In the genomic region with DNA sequence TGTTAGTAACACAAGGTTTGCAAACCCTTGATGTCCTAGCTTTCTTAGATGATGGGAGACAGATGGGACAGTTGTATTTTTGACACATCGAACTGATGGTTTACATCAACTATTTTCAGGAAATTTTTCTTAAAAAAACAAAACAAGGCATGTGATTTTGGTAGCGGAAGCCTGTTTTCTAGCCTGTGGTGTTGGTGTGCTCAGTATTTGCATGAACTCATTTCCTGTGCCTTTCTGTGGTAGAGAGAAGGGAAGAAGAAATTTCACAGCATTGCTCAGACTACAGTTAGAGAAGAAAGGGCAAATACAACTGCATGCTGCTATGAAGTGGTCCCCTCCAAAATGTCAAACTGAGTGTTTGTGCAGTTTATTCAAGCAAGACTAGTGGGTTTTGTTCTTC, we compare ENCODE assay signal across 25 mouse cellular contexts. TPM values are rescaled to one million over a fixed set of nuclear protein-coding genes. Genes with fewer than 3 reads are reported as not detected.
DNase-seq lines count a peak whose midpoint lies in the region; ATAC-seq and TF ChIP-seq lines count a peak whose summit lies in the region.
"Had no signal": no experiment of that assay in that cellular context is flagged by ENCODE, and none has a peak within 500 bp of the region (broad histone marks: within the 10 kb centered on the region; RNA-seq: fewer than 3 reads in every experiment).

No protein-coding gene starts in this region.

- TF ChIP-seq POLR2A in cerebellum, adult 2 months (IDR thresholded peaks at IDR 0.05; ENCODE audit: borderline replicate concordance, insufficient read depth, low read length), result no peak

- peak; percentile 24 to 30 for DNase-seq in B cell, adult 2 months
- peak; percentile 69 for DNase-seq in CD4-positive, CD25-positive, alpha-beta regulatory T cell, adult 2 months (ENCODE audit: low read depth, low spot score)
- DNase-seq in lung, postnatal 25 days (ENCODE audit: low spot score), result no peak
- DNase-seq in cerebellum, adult 2 months, result no peak
- no peak for DNase-seq in yolk sac, embryonic 10.5 days (ENCODE audit: low spot score)
- DNase-seq in left cerebral cortex, postnatal 36 days (ENCODE audit: low spot score in 2 of 2), result no peak
- DNase-seq: adrenal gland, adult 8-10 months; cerebellum, postnatal 10 days; embryo, embryonic 11 days; heart, postnatal 14 days; right cerebral cortex, adult 18-20 months; thymus, postnatal 36 days had no signal

- no peaks in the 10 kb centered on the region for H3K27me3 ChIP-seq in cerebellum, adult 2 months (ENCODE audit: control insufficient read depth, insufficient read depth, low read length)
- H3K27me3 ChIP-seq: embryonic facial prominence, embryonic 15.5 days; heart, embryonic 12.5 days; limb, embryonic 12.5 days; lung, embryonic 15.5 days; midbrain, embryonic 15.5 days; stomach, embryonic 15.5 days had no signal

- ATAC-seq in common myeloid progenitor, adult 5-6 weeks (replicated peaks; ENCODE audit: low read depth, poor library complexity, severe bottlenecking), result peak; percentile 80
- peak; percentile 76 for ATAC-seq in megakaryocyte progenitor cell, adult 5-6 weeks (replicated peaks; ENCODE audit: poor library complexity)
- ATAC-seq: intestine, postnatal 0 days; midbrain, embryonic 15.5 days had no signal

- H3K4me3 ChIP-seq in cerebellum, adult 2 months (replicated peaks; ENCODE audit: insufficient read depth, low read depth, low read length), result no peak overlapping the region
- H3K4me3 ChIP-seq: embryonic facial prominence, embryonic 15.5 days; forebrain, embryonic 10.5 days; heart, embryonic 12.5 days; hindbrain, embryonic 13.5 days; limb, embryonic 12.5 days; lung, embryonic 15.5 days; megakaryocyte, embryonic 14.5 days; midbrain, embryonic 15.5 days; stomach, embryonic 15.5 days had no signal

- no peaks in the 10 kb centered on the region for H3K4me1 ChIP-seq in cerebellum, adult 2 months (ENCODE audit: control insufficient read depth, insufficient read depth, low read length)
- H3K4me1 ChIP-seq: embryonic facial prominence, embryonic 15.5 days; forebrain, embryonic 10.5 days; heart, embryonic 12.5 days; hindbrain, embryonic 13.5 days; limb, embryonic 12.5 days; lung, embryonic 15.5 days; midbrain, embryonic 15.5 days; stomach, embryonic 15.5 days had no signal

- intact Hi-C loops in left cerebral cortex, postnatal 36 days (cut with DNase I), result no loop called here

- WGBS in cerebellum, adult 2 months, result 94% methylated on average over 2 of the region's 2 CpGs

- no peak overlapping the region for H3K27ac ChIP-seq in cerebellum, adult 2 months (ENCODE audit: insufficient read depth, low read length)
- H3K27ac ChIP-seq: embryonic facial prominence, embryonic 15.5 days; forebrain, embryonic 10.5 days; hindbrain, embryonic 13.5 days; limb, embryonic 12.5 days; liver, embryonic 14.5 days; lung, embryonic 15.5 days; midbrain, embryonic 15.5 days; stomach, embryonic 15.5 days had no signal

- TF ChIP-seq CTCF in cerebellum, adult 2 months (IDR thresholded peaks at IDR 0.05; ENCODE audit: borderline replicate concordance, insufficient read depth, low read depth, low read length), result no peak

RNA-seq across cellular contexts. Expression of a gene that starts 7.2 kb away (rescaled TPM):
- 104 and 126 TPM in 2 replicates for total RNA-seq in common myeloid progenitor, adult 5-6 weeks (2017)
- 127 and 144 TPM in 2 replicates for total RNA-seq in megakaryocyte progenitor cell, adult 5-6 weeks (2015)
- 88.8 and 109 TPM in 2 replicates for total RNA-seq in megakaryocyte progenitor cell, adult 5-6 weeks (2017)
- 22.4 and 27.1 TPM in 2 replicates for polyA plus RNA-seq in cerebellum, adult 2 months (2012; rRNA removed)
- 10 to 100 TPM; 24.4 to 36.4 TPM for total RNA-seq in left cerebral cortex, postnatal 36 days (2021)

Comparison
In these comparisons a context has a peak if more than half of its experiments do, and no peak if none do; other contexts are left out.
1. DNase-seq: peak in B cell, adult 2 months (2 of 2) and CD4-positive, CD25-positive, alpha-beta regulatory T cell, adult 2 months (single experiment); none in lung, postnatal 25 days (single experiment), cerebellum, adult 2 months (0 of 2), yolk sac, embryonic 10.5 days (single experiment) and left cerebral cortex, postnatal 36 days (0 of 2).